Mouse (Mus musculus): Measurements from ENCODE around the gene Gimap8. TPM values are rescaled to one million over a fixed set of nuclear protein-coding genes. Genes with fewer than 3 reads are reported as not detected.

The Gimap8 gene
- polyA plus RNA-seq, 1 experiment from 2014 or later: 0.20 TPM

- no peaks in the 10 kb centered on the region for H3K27me3 ChIP-seq (ENCODE audit: control insufficient read depth, insufficient read depth, low read length)
- no peak within 1 kb of the TSS for H3K9ac ChIP-seq (replicated peaks; ENCODE audit: low read length)
- no peaks in the 10 kb centered on the region for H3K36me3 ChIP-seq (replicated peaks; ENCODE audit: control insufficient read depth, insufficient read depth, low read depth, low read length)
- no peaks in the 10 kb centered on the region for H3K4me1 ChIP-seq (ENCODE audit: control insufficient read depth, insufficient read depth, low read length)
- DNase-seq (ENCODE audit: low spot score): no peak
- no peak within 1 kb of the TSS for H3K4me3 ChIP-seq (ENCODE audit: low read depth, low read length)
- H3K4me2 ChIP-seq (ENCODE audit: low read depth, low read length): no peak within 1 kb of the TSS
- no peak for ATAC-seq (replicated peaks; ENCODE audit: insufficient number of reproducible peaks, low FRiP score, low TSS enrichment, low read depth)
- no peaks in the 10 kb centered on the region for H3K9me3 ChIP-seq (replicated peaks; ENCODE audit: control insufficient read depth, low read length)
- H3K27ac ChIP-seq (replicated peaks; ENCODE audit: low read depth, low read length): no peak within 1 kb of the TSS
- WGBS: 82% methylated on average over 5 of the region's 5 CpGs
Measured at GRCm38 (mm10) chr6:48684319-48684718, 37.3 kb downstream of the Gimap8 start, which contains the start of gene Gimap4. Gene Gimap4, plus strand, starts transcription at chr6:48684549.

GRCm38 (mm10) chr6:48684806-48685205, 37.8 kb downstream of the Gimap8 start:
- Histone ChIP-seq H3K36me3 (replicated peaks; ENCODE audit: control insufficient read depth, insufficient read depth, low read depth, low read length) (no peaks in the 10 kb centered on the region), H3K9me3 (replicated peaks; ENCODE audit: control insufficient read depth, low read length) (no peaks in the 10 kb centered on the region), H3K4me3 (ENCODE audit: low read depth, low read length) (no peak overlapping the region), H3K9ac (replicated peaks; ENCODE audit: low read length) (no peak overlapping the region), H3K4me2 (ENCODE audit: low read depth, low read length) (no peak overlapping the region), H3K4me1 (ENCODE audit: control insufficient read depth, insufficient read depth, low read length) (no peaks in the 10 kb centered on the region), H3K27ac (replicated peaks; ENCODE audit: low read depth, low read length) (no peak overlapping the region), H3K27me3 (ENCODE audit: control insufficient read depth, insufficient read depth, low read length) (no peaks in the 10 kb centered on the region)
- 54% methylated on average over 4 of the region's 4 CpGs for WGBS
- ATAC-seq (replicated peaks; ENCODE audit: insufficient number of reproducible peaks, low FRiP score, low TSS enrichment, low read depth) (no peak), DNase-seq (ENCODE audit: low spot score) (no peak)

- H3K9me3 ChIP-seq (replicated peaks; ENCODE audit: control insufficient read depth, low read length): no peaks in the 10 kb centered on the region
- no peaks in the 10 kb centered on the region for H3K36me3 ChIP-seq (replicated peaks; ENCODE audit: control insufficient read depth, insufficient read depth, low read depth, low read length)
- no peak overlapping the region for H3K9ac ChIP-seq (replicated peaks; ENCODE audit: low read length)
- 77% methylated on average over 2 of the region's 2 CpGs for WGBS
- no peak overlapping the region for H3K4me3 ChIP-seq (ENCODE audit: low read depth, low read length)
- H3K27me3 ChIP-seq (ENCODE audit: control insufficient read depth, insufficient read depth, low read length): no peaks in the 10 kb centered on the region
- H3K27ac ChIP-seq (replicated peaks; ENCODE audit: low read depth, low read length): no peak overlapping the region
- no peak for ATAC-seq (replicated peaks; ENCODE audit: insufficient number of reproducible peaks, low FRiP score, low TSS enrichment, low read depth)
- H3K4me2 ChIP-seq (ENCODE audit: low read depth, low read length): no peak overlapping the region
- DNase-seq (ENCODE audit: low spot score): no peak
- no peaks in the 10 kb centered on the region for H3K4me1 ChIP-seq (ENCODE audit: control insufficient read depth, insufficient read depth, low read length)
Measured at GRCm38 (mm10) chr6:48685251-48685650, 38.2 kb downstream of the Gimap8 start.

- ATAC-seq (replicated peaks; ENCODE audit: insufficient number of reproducible peaks, low FRiP score, low TSS enrichment, low read depth) (no peak), DNase-seq (ENCODE audit: low spot score) (no peak)
- H3K27ac ChIP-seq (replicated peaks; ENCODE audit: low read depth, low read length): no peak overlapping the region
- no peaks in the 10 kb centered on the region for H3K9me3 ChIP-seq (replicated peaks; ENCODE audit: control insufficient read depth, low read length)
- no peaks in the 10 kb centered on the region for H3K36me3 ChIP-seq (replicated peaks; ENCODE audit: control insufficient read depth, insufficient read depth, low read depth, low read length)
- no peaks in the 10 kb centered on the region for H3K4me1 ChIP-seq (ENCODE audit: control insufficient read depth, insufficient read depth, low read length)
- H3K27me3 ChIP-seq (ENCODE audit: control insufficient read depth, insufficient read depth, low read length): no peaks in the 10 kb centered on the region
- 86% methylated on average over 7 of the region's 7 CpGs for WGBS
- H3K4me3 ChIP-seq (ENCODE audit: low read depth, low read length): no peak overlapping the region
- no peak overlapping the region for H3K9ac ChIP-seq (replicated peaks; ENCODE audit: low read length)
- H3K4me2 ChIP-seq (ENCODE audit: low read depth, low read length): no peak overlapping the region
Measured at GRCm38 (mm10) chr6:48685694-48686665, 38.9 kb downstream of the Gimap8 start.

GRCm38 (mm10) chr6:48687077-48687476, 40.0 kb downstream of the Gimap8 start:
- Histone ChIP-seq H3K27ac (replicated peaks; ENCODE audit: low read depth, low read length) (no peak overlapping the region), H3K4me3 (ENCODE audit: low read depth, low read length) (no peak overlapping the region), H3K36me3 (replicated peaks; ENCODE audit: control insufficient read depth, insufficient read depth, low read depth, low read length) (no peaks in the 10 kb centered on the region), H3K9ac (replicated peaks; ENCODE audit: low read length) (no peak overlapping the region), H3K9me3 (replicated peaks; ENCODE audit: control insufficient read depth, low read length) (no peaks in the 10 kb centered on the region), H3K27me3 (ENCODE audit: control insufficient read depth, insufficient read depth, low read length) (no peaks in the 10 kb centered on the region), H3K4me2 (ENCODE audit: low read depth, low read length) (no peak overlapping the region), H3K4me1 (ENCODE audit: control insufficient read depth, insufficient read depth, low read length) (no peaks in the 10 kb centered on the region)
- no peak for ATAC-seq (replicated peaks; ENCODE audit: insufficient number of reproducible peaks, low FRiP score, low TSS enrichment, low read depth)
- no peak for DNase-seq (ENCODE audit: low spot score)
- 85% methylated on average over 2 of the region's 2 CpGs for WGBS

GRCm38 (mm10) chr6:48689320-48689719, 42.3 kb downstream of the Gimap8 start:
- H3K36me3 ChIP-seq (replicated peaks; ENCODE audit: control insufficient read depth, insufficient read depth, low read depth, low read length): no peaks in the 10 kb centered on the region
- H3K4me1 ChIP-seq (ENCODE audit: control insufficient read depth, insufficient read depth, low read length): no peaks in the 10 kb centered on the region
- no peak overlapping the region for H3K27ac ChIP-seq (replicated peaks; ENCODE audit: low read depth, low read length)
- DNase-seq (ENCODE audit: low spot score) (no peak), ATAC-seq (replicated peaks; ENCODE audit: insufficient number of reproducible peaks, low FRiP score, low TSS enrichment, low read depth) (no peak)
- no peak overlapping the region for H3K4me3 ChIP-seq (ENCODE audit: low read depth, low read length)
- no peaks in the 10 kb centered on the region for H3K9me3 ChIP-seq (replicated peaks; ENCODE audit: control insufficient read depth, low read length)
- WGBS: 96% methylated on average over 2 of the region's 2 CpGs
- no peaks in the 10 kb centered on the region for H3K27me3 ChIP-seq (ENCODE audit: control insufficient read depth, insufficient read depth, low read length)
- no peak overlapping the region for H3K4me2 ChIP-seq (ENCODE audit: low read depth, low read length)
- H3K9ac ChIP-seq (replicated peaks; ENCODE audit: low read length): no peak overlapping the region

- Histone ChIP-seq H3K4me2 (ENCODE audit: low read depth, low read length) (no peak overlapping the region), H3K4me3 (ENCODE audit: low read depth, low read length) (no peak overlapping the region), H3K27me3 (ENCODE audit: control insufficient read depth, insufficient read depth, low read length) (no peaks in the 10 kb centered on the region), H3K4me1 (ENCODE audit: control insufficient read depth, insufficient read depth, low read length) (no peaks in the 10 kb centered on the region), H3K9ac (replicated peaks; ENCODE audit: low read length) (no peak overlapping the region), H3K27ac (replicated peaks; ENCODE audit: low read depth, low read length) (no peak overlapping the region), H3K36me3 (replicated peaks; ENCODE audit: control insufficient read depth, insufficient read depth, low read depth, low read length) (no peaks in the 10 kb centered on the region), H3K9me3 (replicated peaks; ENCODE audit: control insufficient read depth, low read length) (no peaks in the 10 kb centered on the region)
- no peak for ATAC-seq (replicated peaks; ENCODE audit: insufficient number of reproducible peaks, low FRiP score, low TSS enrichment, low read depth)
- DNase-seq (ENCODE audit: low spot score): no peak
- 84% methylated on average over 6 of the region's 6 CpGs for WGBS
Measured at GRCm38 (mm10) chr6:48692962-48693361, 45.9 kb downstream of the Gimap8 start.

GRCm38 (mm10) chr6:48696830-48697554, 50.0 kb downstream of the Gimap8 start:
- Histone ChIP-seq H3K4me2 (ENCODE audit: low read depth, low read length) (no peak overlapping the region), H3K4me1 (ENCODE audit: control insufficient read depth, insufficient read depth, low read length) (no peaks in the 10 kb centered on the region), H3K9me3 (replicated peaks; ENCODE audit: control insufficient read depth, low read length) (no peaks in the 10 kb centered on the region), H3K27me3 (ENCODE audit: control insufficient read depth, insufficient read depth, low read length) (no peaks in the 10 kb centered on the region), H3K4me3 (ENCODE audit: low read depth, low read length) (no peak overlapping the region), H3K9ac (replicated peaks; ENCODE audit: low read length) (no peak overlapping the region), H3K36me3 (replicated peaks; ENCODE audit: control insufficient read depth, insufficient read depth, low read depth, low read length) (no peaks in the 10 kb centered on the region), H3K27ac (replicated peaks; ENCODE audit: low read depth, low read length) (no peak overlapping the region)
- 81% methylated on average over 4 of the region's 4 CpGs for WGBS
- DNase-seq (ENCODE audit: low spot score) (no peak), ATAC-seq (replicated peaks; ENCODE audit: insufficient number of reproducible peaks, low FRiP score, low TSS enrichment, low read depth) (no peak)
